Mouse (Mus musculus): ENCODE results near the gene Snx25. TPM values are rescaled to one million over a fixed set of nuclear protein-coding genes. Genes with fewer than 3 reads are reported as not detected.

Snx25 gene
- total and polyA plus RNA-seq, 3 experiments = 6.9 to 22.2 (median 13.4) TPM

DNA sequence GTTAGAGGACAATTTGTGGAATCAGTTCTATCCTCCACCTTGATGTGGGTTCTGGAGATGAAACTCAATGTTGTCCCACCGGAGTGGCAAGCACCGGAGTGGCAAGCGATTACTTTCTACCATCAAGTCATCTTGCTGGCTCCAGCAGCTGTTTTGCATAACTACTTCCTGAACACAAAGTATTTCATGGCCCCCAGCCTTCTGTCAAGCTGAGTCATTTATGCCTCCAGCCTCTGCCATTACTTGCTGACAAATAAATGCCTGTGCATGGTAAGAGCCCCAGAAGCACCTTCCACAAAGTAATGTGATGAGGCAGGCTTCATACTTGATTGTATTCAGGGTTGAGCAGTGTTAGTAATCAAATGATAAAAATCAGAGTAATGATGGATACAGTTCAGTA is 44.9 kb upstream of the Snx25 start (continued):
- no peak for TF ChIP-seq NELFE (IDR thresholded peaks at IDR 0.05; ENCODE audit: low read depth, low read length)
- no peak for TF ChIP-seq SMC3 (IDR thresholded peaks at IDR 0.05; ENCODE audit: low read depth, low read length)
- no peak for TF ChIP-seq SIN3A (IDR thresholded peaks at IDR 0.05; ENCODE audit: low read length)
- TF ChIP-seq USF2 (conservative IDR thresholded peaks at IDR 0.05; ENCODE audit: low read depth, low read length) = no peak
- TF ChIP-seq PAX5 (IDR thresholded peaks at IDR 0.05; ENCODE audit: low read length) = no peak
- TF ChIP-seq MEF2A (IDR thresholded peaks at IDR 0.05; ENCODE audit: borderline replicate concordance, low read depth, low read length) = no peak
- TF ChIP-seq ZNF384 (IDR thresholded peaks at IDR 0.05; ENCODE audit: low read depth, low read length) = no peak
- no peak for TF ChIP-seq NRF1 (IDR thresholded peaks at IDR 0.05; ENCODE audit: low read depth, low read length)
- peak; percentile 76 for TF ChIP-seq IRF4 (IDR thresholded peaks at IDR 0.05; ENCODE audit: low read depth, low read length)
- peak; percentile 46; the same call in 1 of the 2 replicates for TF ChIP-seq MAFK (IDR thresholded peaks at IDR 0.05; ENCODE audit: insufficient replicate concordance, low read length)
- TF ChIP-seq USF1 (IDR thresholded peaks at IDR 0.05; ENCODE audit: low read depth, low read length) = no peak
- TF ChIP-seq MYC (IDR thresholded peaks at IDR 0.05; ENCODE audit: low read depth, low read length) = no peak
- no peak for TF ChIP-seq POLR2AphosphoS2 (IDR thresholded peaks at IDR 0.05; ENCODE audit: low read depth, low read length)
- peak; percentile 44; the same call in 1 of the 2 replicates for TF ChIP-seq EP300 (IDR thresholded peaks at IDR 0.05; ENCODE audit: low read length)

DNA sequence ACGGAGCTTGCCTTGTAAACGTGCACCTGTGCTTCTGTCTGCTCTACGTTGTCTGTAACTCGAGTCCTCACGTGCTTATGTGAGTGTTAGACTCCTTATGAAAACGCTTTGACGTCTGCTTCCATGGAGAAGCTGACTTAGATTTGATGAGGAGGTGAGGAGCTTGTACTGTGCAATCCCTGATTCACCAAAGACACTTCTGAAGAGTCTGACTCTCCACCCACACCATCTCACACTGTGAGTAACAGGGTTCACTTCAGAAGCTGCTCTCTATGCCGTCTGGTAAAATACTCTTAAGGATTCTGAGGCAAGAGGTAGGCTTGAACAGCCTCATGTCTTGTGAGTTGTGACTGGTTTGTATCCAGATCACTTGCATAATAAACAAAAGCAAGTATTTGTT is 41.1 kb upstream of the Snx25 start:
- no peak for DNase-seq (ENCODE audit: extremely low read depth)
- TF ChIP-seq MYC (IDR thresholded peaks at IDR 0.05; ENCODE audit: low read depth, low read length) (no peak), TCF12 (IDR thresholded peaks at IDR 0.05; ENCODE audit: low read depth, low read length) (no peak), GABPA (IDR thresholded peaks at IDR 0.05; ENCODE audit: insufficient replicate concordance, low read depth, low read length) (no peak), MAX (IDR thresholded peaks at IDR 0.05; ENCODE audit: low read length) (no peak), MAFK (IDR thresholded peaks at IDR 0.05; ENCODE audit: insufficient replicate concordance, low read length) (no peak), KAT2A (IDR thresholded peaks at IDR 0.05; ENCODE audit: insufficient replicate concordance, low read length) (no peak), E2F4 (IDR thresholded peaks at IDR 0.05; ENCODE audit: insufficient replicate concordance, low read depth, low read length) (no peak), JUND (conservative IDR thresholded peaks at IDR 0.05; ENCODE audit: low read depth, low read length) (no peak), SMC3 (IDR thresholded peaks at IDR 0.05; ENCODE audit: low read depth, low read length) (no peak), UBTF (IDR thresholded peaks at IDR 0.05; ENCODE audit: low read depth, low read length) (no peak), CHD1 (IDR thresholded peaks at IDR 0.05; ENCODE audit: low read depth, low read length) (no peak), SIN3A (IDR thresholded peaks at IDR 0.05; ENCODE audit: low read length) (no peak), MEF2A (IDR thresholded peaks at IDR 0.05; ENCODE audit: borderline replicate concordance, low read depth, low read length) (no peak), EP300 (IDR thresholded peaks at IDR 0.05; ENCODE audit: low read length) (no peak), POLR2AphosphoS2 (IDR thresholded peaks at IDR 0.05; ENCODE audit: low read depth, low read length) (no peak), NRF1 (IDR thresholded peaks at IDR 0.05; ENCODE audit: low read depth, low read length) (no peak), NELFE (IDR thresholded peaks at IDR 0.05; ENCODE audit: low read depth, low read length) (no peak)
- Histone ChIP-seq H3K4me1 (ENCODE audit: control insufficient read depth in 1 of 2, insufficient read depth in 2 of 2) (peaks cover 11 to 20% of the 10 kb centered on the region in 2 experiments), H3K27me3 (replicated peaks) (no peaks in the 10 kb centered on the region), H3K27ac (ENCODE audit: insufficient read depth, low read depth) (no peak overlapping the region), H3K9ac (ENCODE audit: insufficient read depth, low read depth) (no peak overlapping the region), H3K4me2 (ENCODE audit: insufficient read depth, low read depth, poor library complexity, severe bottlenecking) (no peak overlapping the region), H3K4me3 (replicated peaks in 1 of 3; ENCODE audit: low read depth in 2 of 3, low read length in 2 of 3, poor library complexity in 1 of 3) (no peak overlapping the region), H3K36me3 (replicated peaks in 1 of 2; ENCODE audit: control insufficient read depth in 1 of 2, insufficient read depth in 1 of 2, low read length in 1 of 2) (peaks cover 16 to 60% of the 10 kb centered on the region in 2 experiments), H3K9me3 (replicated peaks; ENCODE audit: low read length) (no peaks in the 10 kb centered on the region), H3K79me2 (replicated peaks; ENCODE audit: control insufficient read depth, extremely low read depth, insufficient read depth, poor library complexity, severe bottlenecking) (no peaks in the 10 kb centered on the region)
- in situ Hi-C loops (cut with MboI; ENCODE audit: low pct_ligation_motif_present, low pct_unique_long_range_greater_than_20kb, low sequenced_read_pairs) = no loop called here
- dilution Hi-C loops (cut with MboI; ENCODE audit: extremely low pct_ligation_motif_present, extremely low pct_unique_long_range_greater_than_20kb, low sequenced_read_pairs) = no loop called here
